Mouse (Mus musculus) heart, postnatal 4 days (tissue): Measurements from ENCODE around the gene Mark4. TPM values are rescaled to one million over a fixed set of nuclear protein-coding genes. Genes with fewer than 3 reads are reported as not detected.

Experiments
- DNase-seq: peaks from one replicate; pipeline ENCODE4 v3.0.0; 2021
- total RNA-seq, 2 experiments: library from RNA; stranded (reverse); gene quantifications; 2 replicates each; pipeline ENCODE4 v1.2.3; 2021

The Mark4 gene
- 10 to 100 TPM; 28.8 to 30.3 TPM for total RNA-seq

- DNase-seq: peak; percentile 83
Measured at GRCm38 (mm10) chr7:19458591-19459111, at the start of gene Mark4. Mark4 (minus strand) TSS chr7:19458821.

DNA sequence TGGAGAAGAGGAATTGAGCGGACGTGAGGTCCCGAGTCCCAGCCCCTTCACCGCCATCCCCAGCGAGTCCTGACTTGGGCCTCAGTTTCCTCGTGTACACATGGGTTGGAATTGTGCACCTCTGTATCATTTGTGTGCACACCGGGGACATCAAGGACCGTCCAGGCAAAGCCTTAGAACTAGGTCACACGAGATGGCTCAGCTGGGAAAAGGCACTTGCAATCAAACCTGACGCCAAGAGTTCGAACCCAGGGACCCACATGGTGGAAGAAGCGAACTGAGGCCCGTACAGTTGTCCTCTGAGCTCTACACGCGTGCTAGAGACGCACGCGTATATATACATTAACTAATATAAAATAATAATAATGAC, 49.0 kb upstream of the Mark4 start:
- no peak for DNase-seq

- DNase-seq: peak; percentile 70
Measured at GRCm38 (mm10) chr7:19506969-19507611, 48.5 kb upstream of the Mark4 start.

DNA sequence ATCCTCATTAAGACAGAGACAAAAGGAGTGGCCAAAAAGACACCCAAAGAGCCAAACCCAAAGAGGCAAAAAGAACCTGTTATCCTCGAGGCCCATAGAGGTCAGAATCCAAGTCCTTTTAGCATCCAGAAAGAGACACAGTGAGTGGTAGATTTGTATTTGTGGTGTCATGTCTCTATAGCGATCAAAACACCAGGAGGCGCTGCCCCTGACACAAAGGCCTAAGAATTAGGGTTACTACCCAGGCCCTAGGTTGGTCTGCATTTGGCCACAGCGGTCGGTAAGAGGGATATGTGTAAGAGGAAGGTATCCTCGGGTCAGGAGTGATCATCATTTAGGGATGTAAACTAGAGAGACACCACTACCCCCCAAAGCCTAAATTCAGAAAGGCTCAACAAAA, 47.7 kb upstream of the Mark4 start:
- DNase-seq: no peak

DNA sequence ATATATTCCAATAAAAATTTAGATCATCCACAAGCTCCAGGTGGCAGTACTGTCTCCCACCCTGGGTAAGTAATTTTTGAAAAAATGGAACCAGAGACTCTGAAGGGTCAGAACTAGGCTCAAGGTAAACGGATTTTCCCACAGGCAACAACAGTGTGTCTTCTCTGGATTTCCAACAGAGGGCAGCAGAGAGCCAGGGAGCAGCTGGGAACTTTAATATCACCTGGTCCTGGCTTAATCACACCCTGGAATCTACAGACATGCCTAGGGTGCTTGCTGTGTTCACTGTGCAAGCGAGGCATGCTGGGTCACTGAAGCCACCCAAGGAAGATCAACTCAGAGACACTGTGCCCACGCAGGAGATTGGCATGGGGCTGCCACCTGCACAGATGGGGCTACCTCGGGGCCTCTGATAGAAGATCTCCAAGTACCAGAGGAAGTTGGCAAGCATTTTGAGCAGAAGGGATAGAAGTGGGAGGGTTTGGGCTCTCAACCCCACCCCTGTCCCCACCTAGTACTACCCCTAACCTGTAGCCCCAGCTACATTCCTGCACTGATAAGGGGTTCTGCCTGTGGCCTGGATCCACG, 45.0 kb upstream of the Mark4 start:
- peak; percentile 62 for DNase-seq

- no peak for DNase-seq
Measured at GRCm38 (mm10) chr7:19501658-19502057, 43.0 kb upstream of the Mark4 start.

DNA sequence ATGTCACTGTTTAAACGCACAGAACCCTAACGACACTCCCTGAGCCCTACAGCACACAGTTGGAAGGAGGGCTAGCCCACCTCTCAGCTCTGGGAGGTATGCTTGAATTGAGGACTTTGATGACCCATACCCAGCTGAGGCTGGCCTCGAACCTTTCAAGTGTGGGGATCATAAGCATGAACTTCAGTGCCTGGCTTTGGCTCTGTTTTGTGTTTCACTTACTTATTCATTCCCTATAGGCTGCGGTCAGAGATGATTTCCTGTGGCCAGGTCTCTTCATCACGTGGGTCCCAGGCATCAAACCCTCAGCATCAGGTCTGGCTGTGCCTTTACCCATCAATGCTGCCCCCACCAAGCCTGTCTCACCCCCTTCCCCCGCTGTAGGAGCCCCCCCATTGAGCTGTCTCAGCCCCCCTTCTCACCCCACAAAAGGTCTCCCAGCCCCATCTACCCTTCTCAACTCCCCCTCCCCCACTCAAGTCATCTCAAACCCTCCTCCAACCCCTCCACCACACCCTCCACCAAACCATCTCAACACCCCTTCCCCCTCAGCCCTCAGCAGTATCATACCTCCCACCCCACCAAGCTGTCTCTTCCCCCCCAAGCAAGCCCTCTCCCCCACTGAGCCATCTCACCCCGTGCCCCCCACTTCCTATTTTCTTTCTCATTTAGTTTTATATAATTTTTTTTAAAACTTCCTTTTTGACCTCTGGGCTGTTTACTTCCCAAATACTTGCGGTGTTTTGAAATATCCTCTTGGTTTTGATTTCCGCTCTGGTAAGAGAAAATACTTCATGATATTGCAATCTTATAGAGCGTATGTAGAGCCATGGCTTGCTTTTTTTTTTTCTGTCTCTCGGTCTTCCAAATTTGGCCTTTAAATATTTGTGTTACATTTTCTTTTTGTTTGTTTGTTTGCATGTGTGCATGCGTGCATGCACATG, 42.1 kb upstream of the Mark4 start:
- DNase-seq: no peak

DNA sequence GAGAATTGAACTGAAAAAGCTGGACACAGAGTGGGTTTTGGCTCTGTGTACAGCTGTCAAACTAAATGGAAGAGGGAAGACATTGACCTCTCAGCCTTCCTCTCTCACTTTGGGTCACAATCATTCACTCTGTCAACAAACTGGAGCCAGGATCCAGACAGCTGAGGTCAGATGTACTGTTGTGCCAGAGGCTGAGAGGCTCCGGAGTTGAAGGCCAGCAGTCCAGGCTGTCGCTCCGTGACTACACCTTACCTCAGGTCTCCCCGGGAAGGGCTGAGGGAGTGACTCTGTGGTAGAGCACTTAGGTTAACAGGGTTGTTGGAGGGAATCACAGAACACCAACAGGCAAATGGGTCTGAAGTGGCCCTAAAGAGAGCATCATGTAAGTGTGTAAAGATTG, 39.7 kb upstream of the Mark4 start:
- no peak for DNase-seq

- no peak for DNase-seq
Measured at GRCm38 (mm10) chr7:19496214-19496555, 37.6 kb upstream of the Mark4 start.

- peak; percentile 45 for DNase-seq
Measured at GRCm38 (mm10) chr7:19495521-19496213, 37.0 kb upstream of the Mark4 start.

DNA sequence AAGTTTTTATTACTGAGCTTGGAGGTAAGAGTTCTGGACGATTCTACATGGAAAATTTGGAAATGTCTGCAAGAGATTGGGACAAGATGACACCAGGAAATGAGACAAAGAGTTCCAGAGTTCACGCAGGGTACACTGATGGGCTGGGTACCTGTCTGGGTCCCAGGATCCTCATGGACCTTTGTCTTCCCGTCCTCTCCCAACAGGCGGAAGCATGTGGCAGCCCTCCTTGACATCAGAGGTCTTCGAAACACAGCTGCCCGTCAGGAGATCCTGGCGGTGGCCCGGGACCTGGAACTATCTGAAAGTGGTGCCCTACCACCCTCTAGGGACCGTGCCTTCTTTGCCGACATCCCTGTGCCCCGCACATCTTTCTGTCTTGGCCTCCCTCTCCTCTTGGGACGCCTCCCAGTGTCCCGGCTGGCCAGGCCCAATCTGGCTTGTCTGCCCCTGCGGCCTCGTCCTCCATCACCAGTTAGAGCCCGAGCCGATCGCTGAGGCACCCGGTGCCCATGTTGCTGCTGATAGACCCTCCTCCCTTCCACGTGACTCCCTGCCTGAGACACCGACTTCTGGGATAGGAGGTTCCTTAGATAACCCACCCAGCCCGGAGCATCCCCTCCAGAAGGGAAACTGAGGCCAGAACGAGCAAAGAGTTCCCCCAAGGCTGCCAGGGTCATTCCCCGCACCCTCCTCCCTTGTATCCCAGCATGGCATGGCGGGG, 36.3 kb upstream of the Mark4 start:
- no peak for DNase-seq

DNA sequence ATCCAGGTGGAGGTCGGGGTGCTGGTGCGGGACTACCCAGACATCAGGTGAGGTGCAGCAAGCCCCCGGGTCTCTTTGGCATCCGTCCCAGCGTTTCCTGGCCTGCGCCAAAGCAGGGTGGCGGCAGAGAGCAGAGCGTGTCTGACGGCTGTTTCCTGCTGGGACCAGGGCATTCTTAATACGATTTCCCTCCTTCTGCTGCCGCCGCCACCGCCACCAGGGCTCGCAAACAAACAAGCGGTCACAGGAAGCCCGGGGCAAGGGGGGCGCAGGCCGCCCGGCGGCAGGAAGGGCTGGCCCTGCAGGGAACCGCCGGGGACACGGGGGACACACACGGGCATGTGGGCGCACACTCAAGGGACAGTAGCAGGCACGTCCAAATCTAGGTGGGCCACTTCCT, 33.1 kb upstream of the Mark4 start:
- peak; percentile 71 for DNase-seq

DNA sequence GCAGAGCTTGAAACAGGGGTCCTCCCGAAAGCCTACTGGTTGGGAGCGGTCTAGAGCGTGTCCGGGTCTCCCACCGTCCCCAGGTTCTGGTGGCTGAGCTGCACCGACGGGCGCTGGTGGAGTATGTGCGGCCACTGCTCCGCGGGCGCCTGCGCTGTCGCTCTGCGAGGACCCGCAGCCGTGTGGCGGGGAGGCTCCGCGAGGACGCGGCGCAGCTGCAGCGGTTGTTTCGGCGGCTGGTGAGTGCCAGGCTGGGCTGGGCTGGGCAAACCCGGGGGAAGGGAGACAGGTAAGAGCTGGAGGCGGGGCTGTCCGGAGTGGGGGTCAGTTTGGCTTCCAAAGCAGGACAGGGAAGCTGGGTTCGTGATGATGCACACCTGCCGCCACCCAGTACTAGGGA, 30.9 kb upstream of the Mark4 start:
- no peak for DNase-seq

- DNase-seq: no peak
Measured at GRCm38 (mm10) chr7:19486549-19486948, 27.9 kb upstream of the Mark4 start.

DNA sequence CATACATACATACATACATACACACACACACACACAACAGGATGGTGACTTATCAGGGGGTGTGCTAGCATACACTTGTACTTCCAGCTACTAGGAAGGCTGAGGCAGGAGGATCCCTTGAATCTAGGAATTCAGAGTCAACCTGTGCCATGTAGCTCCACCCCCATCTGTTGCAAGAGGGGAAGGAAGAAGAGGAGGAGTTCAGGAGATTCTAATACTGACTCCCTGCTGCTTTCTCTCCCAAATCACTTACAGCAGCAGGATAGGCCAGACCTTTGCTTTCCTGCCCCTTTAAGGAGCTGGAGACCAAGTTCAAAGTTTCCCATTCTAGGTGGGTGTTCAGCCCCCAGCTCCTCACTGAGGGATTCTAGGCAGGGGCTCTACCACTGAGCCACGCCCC, 26.9 kb upstream of the Mark4 start:
- DNase-seq: no peak

DNA sequence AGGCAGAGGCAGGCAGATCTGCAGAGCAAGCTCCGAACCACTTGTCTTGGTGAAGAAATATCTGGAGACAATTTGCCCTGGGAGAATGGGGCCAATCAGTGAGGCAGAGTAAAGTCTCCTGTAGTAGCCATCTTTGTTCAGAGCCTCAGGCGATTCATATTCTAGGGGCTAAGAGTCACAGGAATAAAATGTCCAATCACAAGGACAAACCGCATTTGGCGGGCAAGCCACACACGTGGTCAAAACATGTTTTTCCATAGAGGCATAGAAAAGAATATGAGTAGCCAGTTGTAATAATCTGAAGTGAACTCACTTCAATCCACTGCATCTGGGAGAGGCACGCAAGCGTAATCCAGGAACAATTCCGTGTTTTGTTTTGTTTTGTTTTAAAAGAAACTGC, 24.7 kb upstream of the Mark4 start:
- DNase-seq: no peak

GRCm38 (mm10) chr7:19477624-19478384, 19.2 kb upstream of the Mark4 start:
- DNase-seq: no peak

DNA sequence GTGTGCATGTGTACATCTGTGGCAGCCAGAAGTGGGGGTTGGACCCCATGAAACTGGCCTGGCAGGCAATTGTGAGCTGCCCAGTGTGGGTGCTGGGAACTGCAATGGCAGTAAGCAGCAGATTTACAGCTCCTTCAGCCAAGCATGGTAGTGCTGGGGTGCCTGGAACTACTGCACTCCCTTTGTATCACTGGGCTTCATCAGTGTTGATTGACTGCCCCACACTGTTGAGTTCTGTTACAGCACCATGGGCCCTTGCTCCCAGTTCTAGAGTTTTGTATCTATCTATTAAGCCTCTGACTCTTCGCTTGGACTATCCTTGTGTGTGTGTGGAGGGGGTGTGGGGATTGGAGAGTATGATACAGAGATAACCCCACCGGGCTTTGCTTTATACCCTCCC, 18.5 kb upstream of the Mark4 start:
- no peak for DNase-seq

DNA sequence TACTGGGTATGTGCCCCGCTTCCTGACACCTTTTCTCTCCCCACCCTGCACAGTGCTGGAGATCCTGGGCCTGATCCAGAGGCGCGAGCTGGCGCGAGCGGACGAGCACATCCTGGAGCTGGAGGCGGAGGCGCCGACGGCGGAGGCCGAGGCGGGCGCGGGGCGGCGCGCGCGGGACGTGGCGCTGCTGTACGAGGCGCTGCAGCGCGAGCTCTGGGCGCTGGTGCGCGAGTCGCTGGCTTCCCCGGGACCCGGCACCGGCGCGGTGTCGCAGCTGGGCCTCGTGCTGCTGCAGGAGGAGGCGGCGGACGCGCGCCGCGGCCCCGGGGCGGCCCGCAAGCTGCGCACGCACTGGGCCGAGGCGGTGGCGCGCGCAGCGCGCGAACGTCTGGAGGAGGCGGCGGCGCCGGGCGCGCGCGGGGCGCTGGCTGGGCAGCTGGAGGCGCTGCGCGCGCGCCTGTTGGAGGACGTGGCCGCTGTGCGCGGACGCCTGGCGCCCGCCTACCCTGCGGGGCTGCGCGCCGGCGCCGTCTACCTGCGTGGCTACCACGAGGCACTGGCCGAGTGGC, 15.3 kb upstream of the Mark4 start:
- peak; percentile 83 for DNase-seq

DNA sequence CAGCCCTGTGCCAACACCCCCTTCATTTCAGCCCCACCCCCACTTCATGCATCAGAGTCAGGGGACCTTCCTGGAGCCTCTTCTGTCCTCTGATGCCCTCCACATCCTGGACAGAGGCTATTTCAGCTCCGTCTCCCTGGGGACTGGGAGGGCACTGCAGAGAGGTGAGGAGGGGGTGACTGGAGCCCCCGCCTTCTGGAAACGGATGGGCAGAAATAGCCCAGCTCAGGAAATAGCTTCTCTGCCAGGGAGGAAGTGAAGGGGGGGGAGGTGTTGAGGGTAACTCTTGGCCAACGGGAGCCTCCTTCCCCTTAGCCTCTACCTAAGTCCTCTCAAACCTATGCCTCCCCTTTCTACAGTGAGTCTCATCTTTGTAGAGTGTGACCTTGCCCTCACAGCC, 13.8 kb upstream of the Mark4 start:
- no peak for DNase-seq

GRCm38 (mm10) chr7:19470308-19470707, 11.7 kb upstream of the Mark4 start:
- no peak for DNase-seq
